Mouse (Mus musculus) thymus, postnatal 0 days (tissue): ENCODE measurements around the gene Itga3. TPM values are rescaled to one million over a fixed set of nuclear protein-coding genes. Genes with fewer than 3 reads are reported as not detected.

Experiments
- DNase-seq: peaks from one replicate; pipeline ENCODE4 v3.0.0-alpha.2; 2015; ENCODE audit warnings: low spot score
- polyA plus RNA-seq: library from polyadenylated mRNA; unstranded; fragments of >200 nt; fragmentation: Nextera tagmentation; extraction: Ambion mirVana; gene quantifications from 2 replicates; pipeline ENCODE4 v1.2.1, GENCODE M21; 2015

Gene Itga3
- polyA plus RNA-seq, 1 experiment from 2014 or later, result 7.0 TPM

DNA sequence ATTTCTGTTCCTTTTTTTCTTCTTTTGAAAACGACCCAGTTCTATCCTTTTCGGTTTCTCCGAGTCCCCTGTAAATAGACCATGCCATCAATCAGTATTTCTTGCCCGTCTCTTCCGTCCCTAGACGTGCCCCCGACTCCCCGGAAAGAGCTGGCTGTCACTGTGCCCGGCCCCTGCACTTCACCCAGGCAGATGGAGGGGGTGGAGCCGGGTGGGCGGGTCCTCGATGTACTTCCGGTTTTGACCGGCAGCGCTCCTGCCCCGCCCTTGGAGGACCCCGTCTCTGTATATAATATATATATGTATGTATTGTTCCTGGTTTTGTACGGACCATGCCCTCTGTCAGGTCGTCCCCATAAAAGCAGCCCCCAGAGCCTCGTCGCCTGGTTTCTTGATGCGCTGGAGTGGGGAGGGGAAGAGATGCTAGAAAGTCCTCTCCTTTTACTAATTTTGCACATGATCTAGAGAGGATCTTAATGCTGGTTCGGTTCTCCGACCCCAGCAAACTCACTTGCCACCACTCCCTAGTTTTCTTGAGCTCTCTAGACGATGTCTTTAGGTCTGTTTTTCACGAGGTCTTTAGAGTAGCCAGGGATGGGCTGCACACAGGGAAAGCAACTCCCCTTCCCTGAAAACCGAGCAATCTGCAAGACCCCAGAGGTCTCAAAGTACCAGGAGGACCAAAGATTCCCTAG is 69.9 kb downstream of the Itga3 start:
- peak; percentile 74 for DNase-seq

DNA sequence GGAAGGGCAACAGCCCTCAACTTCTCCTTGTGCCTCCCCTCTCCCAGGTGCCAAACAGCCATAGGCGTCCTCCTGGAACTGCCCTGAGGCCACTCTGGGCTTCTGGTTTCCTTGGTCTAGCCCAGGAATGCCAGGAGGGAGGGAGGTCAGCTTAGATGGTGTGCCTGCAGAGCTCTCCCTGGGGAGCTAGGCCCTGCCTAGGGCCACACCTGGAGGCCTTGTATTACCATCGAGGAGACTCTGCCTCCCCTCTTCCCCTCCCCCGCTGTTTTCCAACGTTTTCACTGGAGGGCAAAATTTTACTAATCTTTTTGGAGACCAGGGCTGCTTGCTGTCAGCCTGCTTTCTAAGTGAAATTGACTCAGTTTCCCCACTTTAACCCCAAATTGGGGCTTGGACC is 70.6 kb downstream of the Itga3 start:
- DNase-seq, result peak; percentile 3

DNA sequence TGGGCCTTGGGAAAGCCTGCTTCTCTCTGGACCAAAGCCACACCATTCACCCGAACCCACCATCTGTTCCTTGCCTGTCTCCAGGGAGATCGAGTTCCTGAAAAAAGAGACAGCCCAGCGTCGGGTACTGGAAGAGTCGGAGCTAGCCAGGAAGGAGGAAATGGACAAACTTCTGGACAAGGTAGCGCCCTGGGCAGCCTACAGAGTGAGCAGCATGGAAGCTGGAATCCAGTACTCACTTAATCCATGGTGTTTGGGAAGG is 71.7 kb downstream of the Itga3 start:
- DNase-seq, result no peak

DNA sequence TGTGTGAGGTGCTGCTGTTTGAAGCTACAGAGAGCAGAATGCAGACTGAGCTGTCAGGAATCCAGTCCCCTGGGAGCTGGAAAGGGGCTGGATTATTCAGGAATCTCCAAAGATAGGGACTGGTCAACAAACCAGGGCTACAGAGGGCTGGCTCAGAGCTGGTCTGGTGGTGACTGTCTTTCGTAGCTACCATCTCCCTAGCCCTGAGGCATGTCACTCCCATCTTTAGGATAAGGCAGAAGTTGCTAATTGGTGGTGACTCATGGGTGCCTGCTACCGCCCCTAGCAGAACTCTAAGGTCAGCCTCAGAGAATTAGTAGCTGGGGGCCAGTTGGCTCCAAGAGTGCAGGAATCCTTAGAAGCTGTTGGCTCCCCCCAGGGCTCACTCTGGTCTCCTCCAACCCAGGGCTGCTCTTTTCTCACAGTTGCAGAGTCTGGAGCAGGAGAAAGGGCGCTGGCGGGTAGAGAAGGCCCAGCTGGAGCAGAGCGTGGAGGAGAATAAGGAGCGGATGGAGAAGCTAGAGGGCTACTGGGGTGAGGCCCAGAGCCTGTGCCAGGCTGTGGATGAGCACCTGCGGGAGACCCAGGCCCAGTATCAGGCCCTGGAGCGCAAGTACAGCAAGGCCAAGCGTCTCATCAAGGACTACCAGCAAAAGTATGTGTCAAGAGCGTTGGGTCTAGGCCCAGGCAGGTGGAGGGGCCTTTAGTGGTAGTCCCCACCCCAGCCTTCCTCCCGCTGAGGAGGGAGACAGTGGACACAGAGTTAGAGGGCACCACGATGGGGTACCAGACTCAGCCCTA is 72.3 kb downstream of the Itga3 start:
- no peak for DNase-seq

DNA sequence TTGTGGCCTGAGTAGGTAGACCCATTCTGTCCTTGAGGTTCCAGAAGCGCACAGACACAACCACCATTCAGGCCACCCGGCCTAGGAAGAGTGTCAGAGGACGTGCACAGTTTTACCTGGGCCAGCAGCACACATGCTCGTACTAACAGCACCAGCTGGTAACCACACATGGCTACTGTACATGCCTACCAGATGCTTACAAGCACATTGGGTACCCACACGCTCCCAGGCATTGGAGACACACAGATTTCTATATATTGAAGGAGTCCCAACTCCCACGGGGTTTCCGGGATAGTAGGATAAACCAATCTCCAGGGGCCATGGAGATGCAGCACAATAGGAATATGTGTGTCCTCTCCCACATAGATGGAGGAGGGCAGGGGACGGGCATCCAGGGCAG is 73.9 kb downstream of the Itga3 start:
- no peak for DNase-seq

DNA sequence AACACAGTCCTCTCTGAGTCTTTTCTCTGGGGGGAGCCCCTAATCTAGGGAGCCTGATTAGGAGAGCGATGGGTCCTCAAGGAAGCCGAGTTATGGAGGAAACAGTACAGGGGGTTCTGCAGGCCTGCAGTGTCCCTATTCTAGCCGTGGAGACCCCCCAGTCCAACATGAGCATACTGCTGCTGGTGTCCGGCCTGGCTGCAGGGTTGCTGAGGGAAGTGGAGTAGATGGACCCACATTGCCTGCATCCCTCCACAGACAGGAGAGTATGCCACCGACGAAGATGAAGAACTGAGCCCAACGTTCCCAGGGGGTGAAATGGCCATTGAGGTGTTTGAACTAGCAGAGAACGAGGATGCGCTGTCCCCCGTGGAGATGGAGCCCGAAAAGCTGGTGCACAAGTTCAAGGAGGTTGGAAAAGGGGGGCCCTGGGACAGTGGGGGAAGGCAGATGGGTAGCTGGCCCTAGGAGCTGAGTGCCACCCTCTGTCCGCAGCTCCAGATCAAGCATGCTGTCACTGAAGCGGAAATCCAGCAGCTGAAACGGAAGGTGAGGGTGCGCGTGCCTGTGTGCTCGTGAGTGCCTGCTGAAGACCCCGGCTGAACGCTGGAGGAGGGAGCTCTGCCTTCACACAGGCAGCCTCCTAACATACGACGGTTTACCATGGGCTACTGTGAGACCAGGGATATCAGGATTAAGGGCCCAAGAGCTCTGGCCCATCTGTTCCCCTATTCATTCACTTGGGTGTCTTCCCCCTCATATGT is 74.8 kb downstream of the Itga3 start:
- no peak for DNase-seq

DNA sequence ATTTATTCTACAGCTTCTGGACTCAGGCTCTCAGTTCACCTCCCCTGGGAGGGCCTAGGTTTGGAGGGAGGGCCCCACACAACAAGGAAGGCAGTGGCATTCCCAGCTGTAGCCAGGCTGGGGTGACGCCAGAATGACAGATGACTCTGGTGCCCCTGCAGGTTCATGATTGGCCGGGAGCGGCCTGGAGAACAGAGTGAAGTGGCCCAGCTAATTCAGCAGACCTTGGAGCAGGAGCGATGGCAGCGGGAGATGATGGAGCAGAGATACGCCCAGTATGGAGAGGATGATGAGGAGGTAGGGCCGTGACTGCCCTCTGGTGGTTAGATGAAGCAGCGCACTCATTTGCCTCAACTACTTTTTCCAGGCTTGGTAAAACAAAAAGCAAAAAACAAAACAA is 75.5 kb downstream of the Itga3 start:
- peak; percentile 73 for DNase-seq

DNA sequence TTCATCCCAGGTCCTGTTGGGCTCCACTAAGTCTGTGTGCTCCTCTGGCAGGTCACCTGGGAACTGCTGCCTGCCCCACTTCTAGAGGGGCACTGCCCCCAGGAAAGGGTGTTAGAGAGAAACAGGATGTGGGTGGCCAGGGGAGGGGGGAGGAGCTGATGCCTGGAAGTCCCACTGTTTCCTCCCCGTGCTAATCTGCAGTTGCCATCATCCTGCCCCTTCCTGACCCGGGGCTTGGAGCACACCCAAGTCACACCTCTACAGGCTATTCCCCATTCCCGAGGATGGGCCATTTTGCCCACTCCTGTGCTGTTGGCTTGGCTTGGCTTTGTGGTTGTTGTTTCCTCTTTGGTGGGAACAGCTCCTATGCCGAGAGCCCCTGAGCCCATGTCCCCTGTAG is 76.1 kb downstream of the Itga3 start:
- peak; percentile 79 for DNase-seq

DNA sequence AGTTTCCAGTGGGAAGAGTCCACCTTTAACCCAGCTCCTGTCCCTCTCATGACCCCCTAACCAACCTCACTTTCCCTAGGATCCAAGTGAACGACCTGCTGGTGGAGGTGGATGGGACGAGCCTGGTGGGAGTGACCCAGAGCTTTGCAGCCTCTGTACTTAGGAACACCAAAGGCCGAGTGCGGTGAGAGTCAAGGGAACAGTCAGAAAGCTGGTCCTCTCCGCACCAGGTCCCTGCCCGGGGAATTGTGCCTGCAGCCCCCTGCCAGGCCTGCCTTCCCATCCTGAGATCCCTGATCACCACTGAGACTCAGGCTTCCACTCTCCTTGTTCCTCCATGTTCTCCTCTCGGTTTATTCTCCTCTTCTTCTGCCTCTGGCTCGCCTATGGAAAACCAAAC is 76.5 kb downstream of the Itga3 start:
- peak; percentile 2 for DNase-seq

DNA sequence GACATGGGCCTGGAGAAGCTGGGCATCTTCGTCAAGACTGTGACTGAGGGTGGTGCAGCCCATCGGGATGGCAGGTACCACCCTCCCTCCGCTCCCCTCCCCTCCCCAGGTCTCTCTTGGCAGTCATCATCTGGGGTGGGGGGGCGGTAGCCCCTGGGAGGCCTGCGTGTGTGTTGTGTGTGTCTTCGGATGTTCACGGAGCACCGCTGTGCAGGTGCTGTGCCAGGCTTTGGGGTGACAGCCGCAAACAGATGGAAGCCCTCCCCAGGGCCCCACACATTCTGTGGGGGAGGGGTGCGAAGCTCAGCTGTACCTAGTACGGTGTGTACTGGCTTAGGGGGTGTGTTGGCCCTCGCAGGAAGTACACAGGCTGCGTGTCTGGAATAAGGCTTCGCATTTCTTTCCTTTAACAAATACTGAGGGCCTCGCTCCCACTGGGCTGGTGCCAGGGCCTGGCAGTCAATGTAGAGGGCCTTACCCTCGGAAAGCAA is 78.5 kb downstream of the Itga3 start:
- DNase-seq, result peak; percentile 98

DNA sequence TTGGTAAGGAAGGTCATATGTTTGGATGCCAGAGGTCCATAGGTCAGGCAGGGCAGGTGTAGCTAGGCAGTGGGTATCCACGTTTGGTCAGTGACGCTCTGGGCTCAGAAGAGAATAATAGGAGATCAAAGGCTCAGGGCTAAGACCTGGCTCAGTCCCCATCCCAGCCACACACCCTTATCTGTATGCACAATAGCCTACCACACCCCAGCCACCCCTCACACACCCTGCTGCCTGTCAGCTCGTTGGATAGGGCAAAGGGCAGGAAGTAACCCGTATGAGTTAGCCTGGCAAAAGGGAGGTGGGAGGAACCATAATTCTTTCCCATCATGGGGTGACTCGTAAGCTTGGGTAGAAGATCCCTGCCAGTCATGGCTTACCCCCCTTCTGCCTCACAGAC is 79.0 kb downstream of the Itga3 start:
- no peak for DNase-seq

DNA sequence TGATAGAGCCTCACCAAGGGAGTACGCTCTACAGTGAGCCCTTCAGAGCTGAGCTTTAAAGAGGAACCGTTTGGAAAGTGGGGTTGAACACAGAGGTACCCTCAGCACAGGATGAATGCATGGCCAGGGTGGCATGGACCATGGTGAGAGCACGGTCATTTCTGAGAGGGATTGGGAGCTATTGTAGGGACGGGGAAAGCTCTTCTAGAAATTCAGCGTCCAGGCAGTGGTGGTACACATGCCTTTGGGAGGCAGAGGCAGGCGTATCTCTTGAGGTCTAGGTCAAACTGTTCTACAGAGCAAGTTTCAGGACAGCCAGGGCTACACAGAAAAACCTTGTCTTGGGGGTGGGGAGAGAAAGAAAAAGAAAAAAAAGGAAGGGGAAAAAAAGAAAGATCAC is 79.6 kb downstream of the Itga3 start:
- DNase-seq, result no peak

DNA sequence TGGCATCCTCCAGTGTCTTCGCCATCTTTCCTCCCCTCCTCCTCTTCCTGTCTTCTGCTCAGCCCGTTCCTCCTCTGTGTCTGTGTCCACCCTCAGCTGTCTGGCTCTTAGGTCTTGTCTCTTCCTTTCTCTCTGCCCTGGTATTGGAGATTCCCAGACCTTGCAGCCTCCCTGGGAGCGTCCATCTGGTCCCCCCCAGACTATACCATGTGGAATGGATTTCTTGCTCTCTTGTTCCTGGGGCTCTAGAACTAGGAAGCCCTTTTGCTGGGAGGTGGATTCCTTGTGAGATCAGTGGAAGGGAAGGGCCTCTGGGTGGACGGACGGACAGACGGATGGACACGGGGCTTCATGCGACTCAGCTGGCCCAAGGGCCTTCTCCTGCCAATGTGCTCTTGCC is 80.5 kb downstream of the Itga3 start:
- no peak for DNase-seq

DNA sequence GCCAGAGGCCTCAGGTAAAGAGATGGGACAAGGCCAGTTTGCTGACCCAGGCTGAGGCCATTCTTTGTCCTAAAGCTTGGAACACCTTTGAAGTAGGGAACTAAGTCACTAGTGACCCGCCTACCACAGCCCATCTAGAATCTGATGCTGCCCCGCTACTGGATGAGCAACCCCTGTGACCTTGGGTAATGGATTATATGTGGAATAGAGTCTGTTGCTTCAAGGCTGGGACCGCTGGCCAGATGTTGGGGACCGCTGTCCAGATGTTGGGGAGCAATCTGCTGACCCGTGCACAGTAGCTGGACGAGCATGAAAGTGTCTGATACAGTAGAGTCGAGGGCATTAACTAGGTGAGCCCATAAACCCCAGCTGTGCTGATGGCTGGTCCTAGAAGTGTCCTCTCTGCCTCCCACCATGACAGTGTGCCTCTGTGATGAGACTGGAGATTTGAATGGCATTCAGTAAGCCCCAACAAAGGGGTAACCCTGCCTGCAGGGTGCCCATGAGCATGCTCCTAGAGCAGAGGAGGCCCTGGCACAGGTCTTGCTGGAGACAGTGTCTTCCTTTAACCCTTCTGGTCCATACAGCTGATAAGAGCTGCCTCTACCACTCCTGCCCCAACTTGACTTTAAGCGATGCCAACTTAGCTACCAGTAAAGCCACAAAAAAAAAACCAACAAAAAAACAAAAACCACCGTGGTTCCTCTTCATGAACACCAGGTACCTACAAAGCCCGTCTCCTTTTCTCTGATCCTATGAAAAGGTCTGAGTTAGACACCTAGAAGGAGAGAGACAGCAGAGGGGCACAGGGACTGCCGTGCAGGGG is 81.4 kb downstream of the Itga3 start:
- DNase-seq, result peak; percentile 7

Other genes starting within 250 kb of the Itga3 start
- 64.3 and 68.9 TPM in 2 replicates for gene Col1a1, start 140.6 kb downstream of the Itga3 start, polyA plus RNA-seq
- not detected in 2 replicates for gene Hils1, start 109.2 kb downstream of the Itga3 start, polyA plus RNA-seq
- gene Sgca, start 100.5 kb downstream of the Itga3 start, polyA plus RNA-seq, result 0.22 and 0.30 TPM in 2 replicates
- 21.5 and 27.9 TPM in 2 replicates for gene Ppp1r9b, start 85.8 kb downstream of the Itga3 start, polyA plus RNA-seq
- gene Samd14, start 66.9 kb downstream of the Itga3 start, polyA plus RNA-seq, result 6.7 and 7.0 TPM in 2 replicates
- 13.0 and 13.9 TPM in 2 replicates for gene Pdk2, start 35.4 kb downstream of the Itga3 start, polyA plus RNA-seq
- gene Dlx3, start 43.3 kb upstream of the Itga3 start, polyA plus RNA-seq, result 0.33 and 0.45 TPM in 2 replicates
- 0.17 and 0.21 TPM in 2 replicates for gene Dlx4, start 69.5 kb upstream of the Itga3 start, polyA plus RNA-seq
- 0.21 and 0.27 TPM in 2 replicates for gene Tac4, start 184.7 kb upstream of the Itga3 start, polyA plus RNA-seq
- 56.8 and 57.9 TPM in 2 replicates for gene Kat7, start 233.4 kb upstream of the Itga3 start, polyA plus RNA-seq